Mouse (Mus musculus) megakaryocyte-erythroid progenitor cell, adult 5-6 weeks (primary cell): ENCODE results near the gene Olfr868. TPM values are rescaled to one million over a fixed set of nuclear protein-coding genes. Genes with fewer than 3 reads are reported as not detected.

Experiments
- ATAC-seq: replicated peaks from 2 replicates; pipeline ENCODE4 v1.8.0; 2016; ENCODE audit warnings: mild to moderate bottlenecking, inconsistent platforms; ENCODE audit not compliant: severe bottlenecking, poor library complexity, low FRiP score, low TSS enrichment
- total RNA-seq, 2 experiments: library from RNA; stranded (forward) in 1 of 2; stranded (reverse) in 1 of 2; fragments of 200-1000, 215-1000 nt in 1 of 2; fragments of >200 nt in 1 of 2; fragmentation: Nextera tagmentation in 1 of 2; gene quantifications; 2 replicates each; pipeline ENCODE4 v1.2.3; 2014 to 2017

Gene Olfr868
- total RNA-seq (2014; fragmentation: Nextera tagmentation) (not detected in 2 replicates), total RNA-seq (2017) (not detected in 2 replicates)

DNA sequence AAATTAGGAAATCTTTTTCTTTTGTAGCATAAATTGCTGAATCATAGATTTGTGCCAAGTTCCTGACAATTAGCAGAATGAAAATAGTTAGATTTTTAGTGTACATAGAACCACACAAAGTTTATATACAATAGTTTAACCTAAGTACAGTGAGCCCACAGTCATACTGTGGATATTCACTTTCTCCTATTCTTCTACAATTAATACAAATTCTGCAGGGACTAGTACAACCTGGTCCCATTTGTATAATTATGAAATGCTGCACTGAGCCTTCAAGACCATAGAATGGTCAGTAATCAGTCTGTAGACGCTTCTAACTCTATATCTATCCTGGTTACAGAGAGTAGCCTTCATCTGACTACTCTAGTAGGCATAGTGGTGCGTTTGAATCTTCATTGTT lies at the start of gene Olfr868:
Gene Olfr868, plus strand, starts transcription at position 301 of the 400 bp plus-strand sequence.
- no peak for ATAC-seq

DNA sequence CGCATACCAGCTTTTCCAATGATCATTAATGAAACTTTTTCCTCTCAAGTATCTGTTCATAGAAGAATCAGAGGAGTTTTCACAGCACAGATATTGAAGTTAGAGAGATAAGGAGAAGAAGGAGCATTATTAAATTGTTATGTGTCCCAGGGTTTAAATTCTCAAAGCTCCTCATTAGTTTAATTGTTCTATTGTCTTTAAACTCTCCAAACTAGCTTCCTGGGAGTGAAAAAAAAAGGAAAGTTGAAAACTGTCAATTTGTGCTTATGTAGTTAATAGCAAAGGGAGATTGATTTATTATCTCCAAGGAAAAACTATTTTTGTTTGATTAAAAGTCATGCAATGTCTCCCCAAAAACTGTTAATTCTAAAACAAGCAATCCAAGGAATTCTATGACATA lies 41.0 kb upstream of the Olfr868 start, which contains the start of gene Olfr867:
Gene Olfr867, minus strand, starts transcription at position 101 of the 400 bp plus-strand sequence.
- ATAC-seq, result no peak

DNA sequence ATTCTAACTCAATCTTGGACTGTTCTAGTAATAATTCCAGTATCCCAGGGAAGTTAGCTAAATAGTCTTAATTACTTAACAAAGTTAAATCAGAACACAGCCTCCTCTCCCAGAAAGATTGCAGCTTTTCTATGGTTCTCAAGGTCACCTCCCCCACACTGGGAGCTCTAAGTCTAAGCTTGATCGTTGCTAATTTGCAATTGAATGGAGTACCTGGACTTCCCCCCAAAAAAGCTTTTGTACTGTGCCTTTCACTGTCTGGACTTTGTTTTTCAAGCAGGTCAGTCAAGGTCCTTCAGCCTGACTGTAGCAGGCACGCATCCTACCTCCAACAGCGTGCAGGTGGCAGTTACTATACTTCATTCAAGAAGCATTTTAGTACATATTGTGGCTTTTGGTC lies 28.2 kb upstream of the Olfr868 start:
- ATAC-seq, result no peak

DNA sequence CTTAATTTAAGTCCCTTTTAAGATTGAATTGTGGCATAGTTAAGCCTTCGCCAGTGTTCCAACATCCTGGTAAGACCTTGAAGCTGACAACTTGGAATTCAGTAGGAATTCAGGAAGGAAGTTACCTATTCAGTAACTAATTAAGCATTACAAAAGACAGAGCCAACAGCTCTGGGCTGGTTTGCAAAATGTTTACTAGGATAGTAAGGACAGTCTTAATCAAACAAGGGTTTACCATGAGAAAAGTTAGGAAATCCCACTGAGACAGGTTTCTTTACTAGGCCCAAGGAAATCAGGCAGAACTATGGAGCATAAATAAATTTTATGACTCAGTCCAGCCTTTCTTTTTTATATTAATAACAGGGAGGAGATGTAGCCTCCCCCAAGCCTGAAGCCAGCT lies 27.1 kb upstream of the Olfr868 start:
- no peak for ATAC-seq

DNA sequence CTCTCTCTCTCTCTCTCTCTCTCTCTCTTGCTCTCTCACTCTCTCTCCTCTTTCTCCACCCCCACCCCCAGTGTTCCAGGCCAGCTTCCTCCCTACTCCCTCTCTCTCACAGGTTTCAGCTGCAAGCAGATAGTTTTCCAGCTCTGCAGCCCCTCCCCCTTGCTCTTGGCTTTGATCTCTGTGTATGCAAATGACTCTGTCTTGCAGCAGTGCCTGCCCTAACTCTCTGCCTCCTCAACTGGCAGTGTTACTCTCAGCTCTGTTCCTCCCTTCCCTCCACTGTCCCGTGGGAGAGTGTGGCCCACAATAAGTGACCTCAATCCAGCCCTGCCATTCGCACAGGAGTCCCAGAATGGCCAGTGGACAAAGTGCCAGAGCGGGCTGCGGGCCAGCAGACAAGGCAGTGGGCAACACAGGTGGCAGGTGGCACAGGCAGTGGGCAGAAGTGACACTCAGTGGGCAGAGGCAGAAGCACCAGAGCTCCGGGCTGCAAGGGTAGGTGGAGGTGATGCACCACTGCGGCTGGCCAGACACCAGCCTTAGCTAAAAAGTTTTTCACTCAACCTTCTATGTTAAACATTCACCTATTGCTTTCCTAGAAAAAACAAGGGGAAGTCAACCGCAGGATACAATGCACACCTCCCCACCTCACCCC lies 24.8 kb upstream of the Olfr868 start:
- ATAC-seq, result no peak

DNA sequence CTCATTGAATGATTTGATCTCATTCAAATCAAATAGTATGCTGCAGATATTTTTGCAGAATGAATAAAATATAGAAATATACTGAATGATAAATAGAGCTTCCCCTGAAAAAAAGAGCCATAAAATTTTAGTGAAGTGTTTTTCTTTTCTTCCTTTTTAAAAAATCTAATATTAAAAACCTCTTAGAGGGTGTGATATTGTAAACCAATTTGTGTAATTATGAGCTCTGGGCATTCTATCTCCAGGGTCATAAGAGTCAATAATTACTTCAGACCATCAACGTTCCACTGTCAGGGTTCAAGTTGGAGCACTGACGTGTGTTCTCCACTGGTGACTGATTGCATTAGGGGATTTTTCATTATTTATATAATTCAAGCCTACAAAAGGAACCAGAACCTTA lies 30.3 kb downstream of the Olfr868 start, which contains the start of gene Olfr869:
Gene Olfr869, plus strand, starts transcription at position 301 of the 400 bp plus-strand sequence.
- no peak for ATAC-seq

DNA sequence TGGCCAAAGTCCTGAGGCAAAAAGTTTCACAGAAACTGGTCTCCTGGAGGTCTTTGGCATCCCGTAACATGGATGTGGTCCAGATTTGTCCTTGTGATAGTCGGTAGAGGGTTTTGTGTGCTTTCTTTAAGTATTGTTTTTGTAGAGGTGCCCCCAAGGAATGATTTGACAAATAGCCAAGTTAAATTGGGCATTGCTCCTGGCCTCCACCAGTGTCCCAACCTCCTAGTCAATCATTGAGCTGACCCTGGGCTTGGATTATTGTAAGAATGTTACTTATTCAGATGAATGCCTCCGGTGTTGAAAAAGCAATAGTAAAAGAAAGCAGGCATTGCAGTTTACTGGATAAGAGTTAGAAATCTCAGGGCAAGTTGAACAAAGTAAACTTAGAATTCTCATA lies 51.3 kb downstream of the Olfr868 start:
- ATAC-seq, result no peak

Other genes with a start within 250 kb of the Olfr868 start
- not detected in 2 replicates for gene Olfr860, start 248.9 kb upstream of the Olfr868 start, total RNA-seq (2014; fragmentation: Nextera tagmentation)
- not detected in 2 replicates for gene Olfr860, start 248.9 kb upstream of the Olfr868 start, total RNA-seq (2017)
- not detected in 2 replicates for gene Olfr862, start 210.6 kb upstream of the Olfr868 start, total RNA-seq (2014; fragmentation: Nextera tagmentation)
- gene Olfr862, start 210.6 kb upstream of the Olfr868 start, total RNA-seq (2017), result not detected in 2 replicates
- not detected in 2 replicates for gene Olfr77, start 181.8 kb upstream of the Olfr868 start, total RNA-seq (2014; fragmentation: Nextera tagmentation)
- 0.15 and 0.42 TPM in 2 replicates for gene Olfr77, start 181.8 kb upstream of the Olfr868 start, total RNA-seq (2017)
- gene Olfr866, start 70.6 kb upstream of the Olfr868 start, total RNA-seq (2014; fragmentation: Nextera tagmentation), result not detected in 2 replicates
- gene Olfr866, start 70.6 kb upstream of the Olfr868 start, total RNA-seq (2017), result not detected in 2 replicates
- gene Olfr867, start 41.1 kb upstream of the Olfr868 start, total RNA-seq (2014; fragmentation: Nextera tagmentation), result not detected in 2 replicates
- not detected in 2 replicates for gene Olfr867, start 41.1 kb upstream of the Olfr868 start, total RNA-seq (2017)
- not detected in 2 replicates for gene Olfr869, start 30.4 kb downstream of the Olfr868 start, total RNA-seq (2014; fragmentation: Nextera tagmentation)
- not detected in 2 replicates for gene Olfr869, start 30.4 kb downstream of the Olfr868 start, total RNA-seq (2017)
- not detected in 2 replicates for gene Olfr870, start 75.4 kb downstream of the Olfr868 start, total RNA-seq (2014; fragmentation: Nextera tagmentation)
- not detected in 2 replicates for gene Olfr870, start 75.4 kb downstream of the Olfr868 start, total RNA-seq (2017)
- not detected in 2 replicates for gene Olfr871, start 113.6 kb downstream of the Olfr868 start, total RNA-seq (2014; fragmentation: Nextera tagmentation)
- gene Olfr871, start 113.6 kb downstream of the Olfr868 start, total RNA-seq (2017), result not detected in 2 replicates
- gene Olfr872, start 138.5 kb downstream of the Olfr868 start, total RNA-seq (2014; fragmentation: Nextera tagmentation), result not detected in 2 replicates
- gene Olfr872, start 138.5 kb downstream of the Olfr868 start, total RNA-seq (2017), result not detected in 2 replicates
- not detected in 2 replicates for gene Olfr39, start 183.7 kb downstream of the Olfr868 start, total RNA-seq (2014; fragmentation: Nextera tagmentation)
- not detected in 2 replicates for gene Olfr39, start 183.7 kb downstream of the Olfr868 start, total RNA-seq (2017)
- gene Olfr873, start 199.9 kb downstream of the Olfr868 start, total RNA-seq (2014; fragmentation: Nextera tagmentation), result not detected in 2 replicates
- not detected in 2 replicates for gene Olfr873, start 199.9 kb downstream of the Olfr868 start, total RNA-seq (2017)
- gene Olfr18, start 237.5 kb downstream of the Olfr868 start, total RNA-seq (2014; fragmentation: Nextera tagmentation), result not detected in 2 replicates
- not detected in 2 replicates for gene Olfr18, start 237.5 kb downstream of the Olfr868 start, total RNA-seq (2017)